Comparison of ENCODE assay signal across 9 mouse cellular contexts in genomic region chr9:48736361-48737209, GRCm38 (mm10).
DNase-seq lines count a peak whose midpoint lies in the region; ATAC-seq lines count a peak whose summit lies in the region.
"Had no signal": no experiment of that assay in that cellular context is flagged by ENCODE, and none has a peak within 500 bp of the region (broad histone marks: within the 10 kb centered on the region; RNA-seq: fewer than 3 reads in every experiment).

No protein-coding gene starts in this region.

- 78% methylated on average over 10 of the region's 10 CpGs for WGBS in midbrain, embryonic 10.5 days
- WGBS in midbrain, embryonic 11.5 days, result 70% methylated on average over 10 of the region's 10 CpGs
- 21% methylated on average over 10 of the region's 10 CpGs for WGBS in midbrain, embryonic 15.5 days

- no peaks in the 10 kb centered on the region for H3K27me3 ChIP-seq in midbrain, embryonic 10.5 days (ENCODE audit: low read depth, poor library complexity, severe bottlenecking)
- no peaks in the 10 kb centered on the region for H3K27me3 ChIP-seq in midbrain, embryonic 11.5 days (ENCODE audit: control insufficient read depth, insufficient read depth, low read length)
- H3K27me3 ChIP-seq in midbrain, embryonic 15.5 days (replicated peaks), result no peaks in the 10 kb centered on the region

- peak overlapping the region; percentile 55 for H3K27ac ChIP-seq in midbrain, embryonic 10.5 days (replicated peaks)
- no peak overlapping the region for H3K27ac ChIP-seq in midbrain, embryonic 11.5 days (ENCODE audit: low read depth, low read length)
- peak overlapping the region; percentile 79 for H3K27ac ChIP-seq in midbrain, embryonic 15.5 days
- H3K27ac ChIP-seq: liver, embryonic 15.5 days had no signal

- DNase-seq in cerebellum, adult 9-10 months, result peak; percentile 50
- no peak for DNase-seq in cerebellum, adult 8-10 months
- DNase-seq in midbrain, embryonic 10.5 days (ENCODE audit: low spot score), result no peak
- DNase-seq in midbrain, embryonic 11.5 days (ENCODE audit: low spot score, missing footprints), result no peak
- DNase-seq in kidney, postnatal 14 days, result peak; percentile 71
- no peak for DNase-seq in ovary, postnatal 36 days (ENCODE audit: low spot score)
- no peak for DNase-seq in embryo, embryonic 9.5 days (ENCODE audit: extremely low spot score)

- H3K4me1 ChIP-seq in midbrain, embryonic 10.5 days, result peaks cover 98% of the 10 kb centered on the region
- peaks cover 35% of the 10 kb centered on the region for H3K4me1 ChIP-seq in midbrain, embryonic 11.5 days (ENCODE audit: control insufficient read depth, insufficient read depth, low read length)
- H3K4me1 ChIP-seq in midbrain, embryonic 15.5 days, result peaks cover 83% of the 10 kb centered on the region

- no peak overlapping the region for H3K9ac ChIP-seq in midbrain, embryonic 11.5 days (ENCODE audit: low read length)
- H3K9ac ChIP-seq in midbrain, embryonic 15.5 days, result no peak overlapping the region
- H3K9ac ChIP-seq: liver, embryonic 15.5 days had no signal

- H3K36me3 ChIP-seq in midbrain, embryonic 10.5 days, result peaks cover 7% of the 10 kb centered on the region
- H3K36me3 ChIP-seq in midbrain, embryonic 11.5 days (ENCODE audit: control insufficient read depth, insufficient read depth, low read length), result no peaks in the 10 kb centered on the region
- no peaks in the 10 kb centered on the region for H3K36me3 ChIP-seq in midbrain, embryonic 15.5 days (replicated peaks)
- H3K36me3 ChIP-seq: liver, embryonic 15.5 days had no signal

- H3K9me3 ChIP-seq in midbrain, embryonic 10.5 days (replicated peaks), result no peaks in the 10 kb centered on the region
- no peaks in the 10 kb centered on the region for H3K9me3 ChIP-seq in midbrain, embryonic 11.5 days (ENCODE audit: control insufficient read depth, low read length)
- H3K9me3 ChIP-seq in midbrain, embryonic 15.5 days, result no peaks in the 10 kb centered on the region
- H3K9me3 ChIP-seq: liver, embryonic 15.5 days had no signal

- ATAC-seq in midbrain, embryonic 11.5 days (ENCODE audit: low FRiP score), result no peak
- peak; percentile 38; the same call in 1 of the 2 replicates for ATAC-seq in midbrain, embryonic 15.5 days (replicated peaks)

- no peak overlapping the region for H3K4me3 ChIP-seq in midbrain, embryonic 10.5 days
- no peak overlapping the region for H3K4me3 ChIP-seq in midbrain, embryonic 11.5 days (ENCODE audit: low read depth, low read length)
- no peak overlapping the region for H3K4me3 ChIP-seq in midbrain, embryonic 15.5 days
- H3K4me3 ChIP-seq: liver, embryonic 15.5 days had no signal

- H3K4me2 ChIP-seq in midbrain, embryonic 11.5 days, result no peak overlapping the region
- peak overlapping the region; percentile 11 for H3K4me2 ChIP-seq in midbrain, embryonic 15.5 days
- H3K4me2 ChIP-seq: liver, embryonic 15.5 days had no signal

Comparison
In these comparisons a context has a peak if more than half of its experiments do, and no peak if none do; other contexts are left out.
1. DNase-seq: peak in cerebellum, adult 9-10 months (single experiment) and kidney, postnatal 14 days (single experiment); none in cerebellum, adult 8-10 months (single experiment), midbrain, embryonic 10.5 days (single experiment), midbrain, embryonic 11.5 days (single experiment), ovary, postnatal 36 days (single experiment) and embryo, embryonic 9.5 days (single experiment).